Mouse (Mus musculus): ENCODE data around the gene Sumo1. TPM values are rescaled to one million over a fixed set of nuclear protein-coding genes. Genes with fewer than 3 reads are reported as not detected.
A peak's percentile ranks its signal among the peaks of the same experiment; 100 is the strongest.
"Not testable (repeated sequence)": the region's sequence is repeated elsewhere in the genome, so short reads cannot be mapped to it uniquely, and the experiment has no call there.

Gene Sumo1
- total and polyA plus RNA-seq, 3 experiments = 129 to 131 TPM; not detected in 1

- Histone ChIP-seq H3K4me3 (ENCODE audit: control insufficient read depth in 1 of 2, insufficient read depth in 1 of 2, low read depth in 2 of 2, low read length in 2 of 2) (no peak overlapping the region), H3K36me3 (ENCODE audit: control insufficient read depth in 1 of 2, insufficient read depth in 2 of 2, low read length in 2 of 2) (peaks cover 19 to 32% of the 10 kb centered on the region in 2 experiments), H3K79me2 (ENCODE audit: control insufficient read depth, insufficient read depth, low read length, poor library complexity) (no peaks in the 10 kb centered on the region; the same call in 1 of the 2 replicates), H3K27me3 (ENCODE audit: control insufficient read depth in 1 of 2, insufficient read depth in 2 of 2, low read length in 2 of 2) (no peaks in the 10 kb centered on the region), H3K9me3 (replicated peaks; ENCODE audit: insufficient read depth, low read length) (no peaks in the 10 kb centered on the region), H3K27ac (ENCODE audit: control insufficient read depth, low read depth, low read length) (no peak overlapping the region), H3K4me1 (ENCODE audit: control insufficient read depth in 1 of 2, insufficient read depth in 2 of 2, low read length in 2 of 2) (peaks cover 11 to 19% of the 10 kb centered on the region in 2 experiments), H3K9ac (ENCODE audit: control insufficient read depth, low read depth, low read length, poor library complexity, severe bottlenecking) (no peak overlapping the region)
- TF ChIP-seq MAFK (IDR thresholded peaks at IDR 0.05; ENCODE audit: borderline replicate concordance, low read depth, low read length) = peak; percentile 51; the same call in 1 of the 2 replicates
- no peak for TF ChIP-seq UBTF (IDR thresholded peaks at IDR 0.05; ENCODE audit: borderline replicate concordance, insufficient read depth, low read depth, low read length)
- TF ChIP-seq TCF12 (IDR thresholded peaks at IDR 0.05; ENCODE audit: low read depth, low read length) = peak; percentile 23; the same call in 1 of the 2 replicates
- TF ChIP-seq NELFE (IDR thresholded peaks at IDR 0.05; ENCODE audit: low read depth, low read length) = no peak
- TF ChIP-seq CHD2 (IDR thresholded peaks at IDR 0.05; ENCODE audit: low read length) = no peak
- no peak for TF ChIP-seq JUND (IDR thresholded peaks at IDR 0.05; ENCODE audit: low read depth, low read length)
- no peak for TF ChIP-seq NRF1 (IDR thresholded peaks at IDR 0.05; ENCODE audit: insufficient read depth, low read depth, low read length, poor library complexity, severe bottlenecking)
- no peak for TF ChIP-seq ELF1 (IDR thresholded peaks at IDR 0.05; ENCODE audit: low read depth, low read length)
- TF ChIP-seq SMC3 (IDR thresholded peaks at IDR 0.05; ENCODE audit: low read depth, low read length) = no peak
- DNase-seq (ENCODE audit: low read depth, low spot score) = no peak
These were observed 19.3 kb downstream of the Sumo1 start for GRCm38 (mm10) chr1:59651201-59651819.

DNA sequence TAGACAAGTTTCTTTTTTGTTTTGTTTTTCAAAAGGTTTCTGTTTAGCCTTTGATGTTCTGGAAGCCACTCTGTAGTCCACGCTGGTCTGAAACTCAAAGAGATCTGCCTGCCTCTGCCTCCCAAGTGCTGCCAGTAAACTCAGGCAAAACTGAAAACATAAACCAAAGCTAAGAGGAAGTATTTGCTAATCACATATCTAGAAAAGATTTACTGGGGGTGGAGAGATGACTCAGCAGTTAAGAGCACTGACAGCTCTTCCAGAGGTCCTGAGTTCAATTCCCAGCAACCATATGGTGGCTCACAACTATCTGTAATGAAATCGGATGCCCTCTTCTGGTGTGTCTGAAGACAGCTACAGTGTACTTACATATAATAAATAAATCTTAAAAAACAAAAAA, 24.1 kb downstream of the Sumo1 start:
- not testable (repeated sequence) for H3K27ac ChIP-seq (ENCODE audit: control insufficient read depth, low read depth, low read length); H3K9me3 ChIP-seq (replicated peaks; ENCODE audit: insufficient read depth, low read length); H3K4me3 ChIP-seq (ENCODE audit: control insufficient read depth in 1 of 2, insufficient read depth in 1 of 2, low read depth in 2 of 2, low read length in 2 of 2); H3K9ac ChIP-seq (ENCODE audit: control insufficient read depth, low read depth, low read length, poor library complexity, severe bottlenecking); H3K4me1 ChIP-seq (ENCODE audit: control insufficient read depth in 1 of 2, insufficient read depth in 2 of 2, low read length in 2 of 2); DNase-seq (ENCODE audit: low read depth, low spot score); H3K27me3 ChIP-seq (ENCODE audit: control insufficient read depth in 1 of 2, insufficient read depth in 2 of 2, low read length in 2 of 2); H3K79me2 ChIP-seq (ENCODE audit: control insufficient read depth, insufficient read depth, low read length, poor library complexity)
- H3K36me3 ChIP-seq (ENCODE audit: control insufficient read depth in 1 of 2, insufficient read depth in 2 of 2, low read length in 2 of 2) = peaks cover 13 to 32% of the 10 kb centered on the region in 2 experiments
- peak; percentile 91 for TF ChIP-seq RCOR1 (IDR thresholded peaks at IDR 0.05; ENCODE audit: low read depth, low read length)

DNA sequence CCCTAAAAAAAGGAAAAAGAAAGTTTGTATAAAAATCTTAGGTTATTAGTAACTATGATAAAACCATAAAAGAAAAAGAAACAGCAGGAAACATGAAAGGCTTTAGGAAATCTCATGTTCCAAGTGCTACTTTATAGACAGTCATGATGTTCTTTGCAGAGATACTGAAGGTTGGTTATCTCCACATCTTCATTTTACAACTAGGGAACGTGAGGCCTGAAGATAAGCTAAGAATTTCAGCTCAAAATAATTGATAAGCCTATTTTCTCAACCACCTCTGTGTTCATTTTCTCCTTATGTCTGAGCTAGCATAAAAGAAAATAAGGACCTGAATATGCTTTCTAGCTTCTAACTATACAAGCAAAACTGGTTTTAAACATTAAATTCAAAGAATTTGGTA, 28.1 kb downstream of the Sumo1 start:
- H3K9ac ChIP-seq (ENCODE audit: control insufficient read depth, low read depth, low read length, poor library complexity, severe bottlenecking) = no peak overlapping the region
- no peak overlapping the region for H3K27ac ChIP-seq (ENCODE audit: control insufficient read depth, low read depth, low read length)
- TF ChIP-seq BHLHE40 (IDR thresholded peaks at IDR 0.05; ENCODE audit: borderline replicate concordance, low read depth, low read length) = peak; percentile 89
- no peak for TF ChIP-seq HCFC1 (IDR thresholded peaks at IDR 0.05; ENCODE audit: low read depth, low read length)
- TF ChIP-seq RCOR1 (IDR thresholded peaks at IDR 0.05; ENCODE audit: low read depth, low read length) = 0 out of 2 replicates have a peak, but pooled peaks have one; percentile 14
- TF ChIP-seq ETS1 (IDR thresholded peaks at IDR 0.05; ENCODE audit: low read depth, low read length) = no peak
- no peak for TF ChIP-seq NRF1 (IDR thresholded peaks at IDR 0.05; ENCODE audit: insufficient read depth, low read depth, low read length, poor library complexity, severe bottlenecking)
- peak; percentile 70 for TF ChIP-seq GATA1 (IDR thresholded peaks at IDR 0.05; ENCODE audit: low read depth, low read length)
- no peak for TF ChIP-seq ZNF384 (IDR thresholded peaks at IDR 0.05; ENCODE audit: low read depth, low read length)
- TF ChIP-seq EP300 (IDR thresholded peaks at IDR 0.05; ENCODE audit: low read depth in 1 of 2, low read length in 2 of 2) = peak; percentile 34 to 45; a peak in 1 of 4 replicates
- peak; percentile 61; the same call in 1 of the 2 replicates for TF ChIP-seq TCF12 (IDR thresholded peaks at IDR 0.05; ENCODE audit: low read depth, low read length)
- TF ChIP-seq ZC3H11A (IDR thresholded peaks at IDR 0.05; ENCODE audit: low read depth, low read length) = no peak
- no peaks in the 10 kb centered on the region for H3K9me3 ChIP-seq (replicated peaks; ENCODE audit: insufficient read depth, low read length)
- H3K4me1 ChIP-seq (ENCODE audit: control insufficient read depth in 1 of 2, insufficient read depth in 2 of 2, low read length in 2 of 2) = peaks cover 0 to 7% of the 10 kb centered on the region in 2 experiments; a peak in 2 of 4 replicates
- H3K4me3 ChIP-seq (ENCODE audit: control insufficient read depth in 1 of 2, insufficient read depth in 1 of 2, low read depth in 2 of 2, low read length in 2 of 2) = no peak overlapping the region
- no peak for DNase-seq (ENCODE audit: low read depth, low spot score)
- H3K27me3 ChIP-seq (ENCODE audit: control insufficient read depth in 1 of 2, insufficient read depth in 2 of 2, low read length in 2 of 2) = no peaks in the 10 kb centered on the region
- no peaks in the 10 kb centered on the region for H3K79me2 ChIP-seq (ENCODE audit: control insufficient read depth, insufficient read depth, low read length, poor library complexity)
- peaks cover 13 to 22% of the 10 kb centered on the region in 2 experiments for H3K36me3 ChIP-seq (ENCODE audit: control insufficient read depth in 1 of 2, insufficient read depth in 2 of 2, low read length in 2 of 2)
